Mouse (Mus musculus) left cerebral cortex, adult 18-20 months (tissue): ENCODE results near the gene Mob3b. TPM values are rescaled to one million over a fixed set of nuclear protein-coding genes. Genes with fewer than 3 reads are reported as not detected.

Experiments
- DNase-seq, 2 experiments: peaks; one replicate each; pipeline ENCODE4 v3.0.0; 2021 to 2022; ENCODE audit warnings: low spot score in 2 of 2, mixed read lengths in 1 of 2
- total RNA-seq, 2 experiments: library from RNA; stranded (reverse); gene quantifications; 2 replicates each; pipeline ENCODE4 v1.2.3; 2021

Mob3b gene
- total RNA-seq, 2 experiments from 2014 or later = 5.2 to 5.9 TPM

GRCm38 (mm10) chr4:35066163-35066562, 91.1 kb downstream of the Mob3b start:
- DNase-seq = no peak

GRCm38 (mm10) chr4:35065075-35065838, 92.0 kb downstream of the Mob3b start:
- no peak for DNase-seq

- no peak for DNase-seq
These were observed 94.1 kb downstream of the Mob3b start for GRCm38 (mm10) chr4:35063146-35063719.

- DNase-seq = no peak
These were observed 96.3 kb downstream of the Mob3b start for GRCm38 (mm10) chr4:35060964-35061363.

GRCm38 (mm10) chr4:35060401-35060800, 96.9 kb downstream of the Mob3b start:
- no peak for DNase-seq

GRCm38 (mm10) chr4:35054362-35054761, 102.9 kb downstream of the Mob3b start:
- no peak for DNase-seq

- no peak for DNase-seq
These were observed 104.9 kb downstream of the Mob3b start for GRCm38 (mm10) chr4:35052174-35052942.

GRCm38 (mm10) chr4:35051152-35051551, 106.1 kb downstream of the Mob3b start:
- no peak for DNase-seq

- DNase-seq = no peak
These were observed 107.6 kb downstream of the Mob3b start for GRCm38 (mm10) chr4:35049742-35050058.

GRCm38 (mm10) chr4:35049036-35049741, 108.1 kb downstream of the Mob3b start:
- DNase-seq = no peak

GRCm38 (mm10) chr4:35040896-35041295, 116.4 kb downstream of the Mob3b start:
- DNase-seq = no peak

GRCm38 (mm10) chr4:35040306-35040705, 117.0 kb downstream of the Mob3b start:
- no peak for DNase-seq

- no peak for DNase-seq
These were observed 119.5 kb downstream of the Mob3b start for GRCm38 (mm10) chr4:35037824-35038223.

- no peak for DNase-seq
These were observed 122.6 kb downstream of the Mob3b start for GRCm38 (mm10) chr4:35034504-35035290.

GRCm38 (mm10) chr4:35032758-35033157, 124.5 kb downstream of the Mob3b start:
- DNase-seq = no peak

GRCm38 (mm10) chr4:35031623-35032022, 125.7 kb downstream of the Mob3b start:
- DNase-seq = no peak

GRCm38 (mm10) chr4:35031141-35031540, 126.1 kb downstream of the Mob3b start:
- DNase-seq = no peak

- no peak for DNase-seq
These were observed 138.9 kb downstream of the Mob3b start for GRCm38 (mm10) chr4:35018416-35018815.

- DNase-seq = no peak
These were observed 144.6 kb downstream of the Mob3b start for GRCm38 (mm10) chr4:35012401-35013307.
